Mouse (Mus musculus): ENCODE data around the gene Nutf2. TPM values are rescaled to one million over a fixed set of nuclear protein-coding genes. Genes with fewer than 3 reads are reported as not detected.

The Nutf2 gene
- polyA plus RNA-seq, 1 experiment, result 54.8 TPM

DNA sequence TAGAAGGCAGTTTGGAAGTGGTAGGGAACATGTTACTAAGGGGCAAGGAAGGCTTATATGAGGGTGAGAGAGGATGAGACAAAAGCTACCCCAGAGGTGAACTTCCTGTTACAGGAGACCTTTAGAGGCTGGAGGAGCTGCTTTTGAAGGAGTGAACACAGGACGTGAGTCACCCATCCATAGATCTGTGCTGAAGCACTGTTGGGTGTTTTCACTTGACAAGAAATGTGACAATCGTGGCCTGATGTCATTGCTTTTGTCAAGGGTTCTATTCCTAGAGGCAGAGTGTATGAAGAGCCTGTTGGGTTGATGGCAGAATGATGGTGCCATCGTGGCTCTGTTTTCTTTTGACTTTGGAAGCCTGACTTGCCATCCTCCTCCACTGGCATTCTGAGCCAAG, 59.0 kb downstream of the Nutf2 start:
- TF ChIP-seq POLR2A (IDR thresholded peaks at IDR 0.05; ENCODE audit: borderline replicate concordance, control insufficient read depth, low read depth, low read length) (no peak), CTCF (IDR thresholded peaks at IDR 0.05; ENCODE audit: control insufficient read depth, insufficient read depth, low read length) (no peak)
- WGBS, result 76% methylated on average over 3 of the region's 3 CpGs
- Histone ChIP-seq H3K27ac (ENCODE audit: control insufficient read depth, insufficient read depth, low read depth, low read length, poor library complexity) (no peak overlapping the region), H3K4me3 (replicated peaks; ENCODE audit: control insufficient read depth, low read depth, low read length) (no peak overlapping the region), H3K4me1 (ENCODE audit: control insufficient read depth, insufficient read depth, low read length) (no peaks in the 10 kb centered on the region; the same call in 1 of the 2 replicates)

DNA sequence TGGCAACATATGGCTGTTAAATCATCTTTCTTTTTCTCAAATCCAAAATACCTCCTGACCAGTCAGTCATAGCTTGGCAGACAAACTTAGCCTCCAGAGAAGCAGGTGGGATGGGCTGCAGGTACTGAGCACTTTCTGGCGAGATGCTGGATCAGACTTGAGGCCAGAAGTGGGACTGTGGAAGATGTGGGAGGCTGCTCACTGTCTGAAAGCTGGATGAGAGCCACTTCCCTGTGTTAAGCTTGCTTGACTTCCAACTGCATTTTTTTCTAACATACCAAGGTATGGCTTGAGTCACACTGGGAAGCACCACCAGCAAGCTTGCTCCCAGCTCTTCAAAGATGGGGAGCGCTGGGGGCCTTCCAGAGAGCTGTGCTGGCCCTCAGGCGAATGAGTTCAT, 64.7 kb downstream of the Nutf2 start:
- no peak overlapping the region for H3K27ac ChIP-seq (ENCODE audit: control insufficient read depth, insufficient read depth, low read depth, low read length, poor library complexity)
- no peaks in the 10 kb centered on the region for H3K4me1 ChIP-seq (ENCODE audit: control insufficient read depth, insufficient read depth, low read length)
- H3K4me3 ChIP-seq (replicated peaks; ENCODE audit: control insufficient read depth, low read depth, low read length), result no peak overlapping the region
- WGBS, result 84% methylated on average over 3 of the region's 3 CpGs
- no peak for TF ChIP-seq POLR2A (IDR thresholded peaks at IDR 0.05; ENCODE audit: borderline replicate concordance, control insufficient read depth, low read depth, low read length)

Other genes starting within 250 kb of the Nutf2 start
- 77.0 and 79.4 TPM in 2 replicates for gene Ctcf, start 224.0 kb upstream of the Nutf2 start, polyA plus RNA-seq (2011; ENCODE audit: insufficient read depth, insufficient read length, low replicate concordance, missing spikeins)
- gene Agrp, start 223.2 kb upstream of the Nutf2 start, polyA plus RNA-seq (2011; ENCODE audit: insufficient read depth, insufficient read length, low replicate concordance, missing spikeins), result not detected in 2 replicates
- gene Carmil2, start 174.3 kb upstream of the Nutf2 start, polyA plus RNA-seq (2011; ENCODE audit: insufficient read depth, insufficient read length, low replicate concordance, missing spikeins), result 21.2 and 42.6 TPM in 2 replicates
- 26.8 and 33.4 TPM in 2 replicates for gene Acd, start 159.5 kb upstream of the Nutf2 start, polyA plus RNA-seq (2011; ENCODE audit: insufficient read depth, insufficient read length, low replicate concordance, missing spikeins)
- gene Pard6a, start 159.4 kb upstream of the Nutf2 start, polyA plus RNA-seq (2011; ENCODE audit: insufficient read depth, insufficient read length, low replicate concordance, missing spikeins), result 5.3 and 6.4 TPM in 2 replicates
- not detected in 2 replicates for gene 4933405L10Rik, start 152.9 kb upstream of the Nutf2 start, polyA plus RNA-seq (2011; ENCODE audit: insufficient read depth, insufficient read length, low replicate concordance, missing spikeins)
- gene Enkd1, start 152.4 kb upstream of the Nutf2 start, polyA plus RNA-seq (2011; ENCODE audit: insufficient read depth, insufficient read length, low replicate concordance, missing spikeins), result 11.5 and 18.9 TPM in 2 replicates
- gene Gfod2, start 101.9 kb upstream of the Nutf2 start, polyA plus RNA-seq (2011; ENCODE audit: insufficient read depth, insufficient read length, low replicate concordance, missing spikeins), result 1.2 and 2.0 TPM in 2 replicates
- 90.8 and 98.0 TPM in 2 replicates for gene Ranbp10, start 33.2 kb upstream of the Nutf2 start, polyA plus RNA-seq (2011; ENCODE audit: insufficient read depth, insufficient read length, low replicate concordance, missing spikeins)
- 3.6 TPM in 1 of 2 replicates, not detected in the other for gene Tsnaxip1, start 32.8 kb upstream of the Nutf2 start, polyA plus RNA-seq (2011; ENCODE audit: insufficient read depth, insufficient read length, low replicate concordance, missing spikeins)
- gene Cenpt, start 7.3 kb upstream of the Nutf2 start, polyA plus RNA-seq (2011; ENCODE audit: insufficient read depth, insufficient read length, low replicate concordance, missing spikeins), result 30.3 and 73.2 TPM in 2 replicates
- 9.8 and 12.6 TPM in 2 replicates for gene Thap11, start 5.4 kb upstream of the Nutf2 start, polyA plus RNA-seq (2011; ENCODE audit: insufficient read depth, insufficient read length, low replicate concordance, missing spikeins)
- 18.9 and 44.1 TPM in 2 replicates for gene Edc4, start 20.3 kb downstream of the Nutf2 start, polyA plus RNA-seq (2011; ENCODE audit: insufficient read depth, insufficient read length, low replicate concordance, missing spikeins)
- gene Nrn1l, start 33.0 kb downstream of the Nutf2 start, polyA plus RNA-seq (2011; ENCODE audit: insufficient read depth, insufficient read length, low replicate concordance, missing spikeins), result 2.5 TPM in 1 of 2 replicates, not detected in the other
- 2.9 and 6.0 TPM in 2 replicates for gene Pskh1, start 39.9 kb downstream of the Nutf2 start, polyA plus RNA-seq (2011; ENCODE audit: insufficient read depth, insufficient read length, low replicate concordance, missing spikeins)
- not detected in 2 replicates for gene Ctrl, start 73.3 kb downstream of the Nutf2 start, polyA plus RNA-seq (2011; ENCODE audit: insufficient read depth, insufficient read length, low replicate concordance, missing spikeins)
- gene Psmb10, start 77.9 kb downstream of the Nutf2 start, polyA plus RNA-seq (2011; ENCODE audit: insufficient read depth, insufficient read length, low replicate concordance, missing spikeins), result 88.5 and 149 TPM in 2 replicates
- gene Lcat, start 82.8 kb downstream of the Nutf2 start, polyA plus RNA-seq (2011; ENCODE audit: insufficient read depth, insufficient read length, low replicate concordance, missing spikeins), result 4.6 and 15.5 TPM in 2 replicates
- 15.9 and 21.3 TPM in 2 replicates for gene Slc12a4, start 105.5 kb downstream of the Nutf2 start, polyA plus RNA-seq (2011; ENCODE audit: insufficient read depth, insufficient read length, low replicate concordance, missing spikeins)
- gene Dpep3, start 118.8 kb downstream of the Nutf2 start, polyA plus RNA-seq (2011; ENCODE audit: insufficient read depth, insufficient read length, low replicate concordance, missing spikeins), result not detected in 2 replicates
- 13.5 and 17.1 TPM in 2 replicates for gene Dus2, start 130.8 kb downstream of the Nutf2 start, polyA plus RNA-seq (2011; ENCODE audit: insufficient read depth, insufficient read length, low replicate concordance, missing spikeins)
- not detected in 2 replicates for gene Dpep2nb, start 145.4 kb downstream of the Nutf2 start, polyA plus RNA-seq (2011; ENCODE audit: insufficient read depth, insufficient read length, low replicate concordance, missing spikeins)
- gene Ddx28, start 151.3 kb downstream of the Nutf2 start, polyA plus RNA-seq (2011; ENCODE audit: insufficient read depth, insufficient read length, low replicate concordance, missing spikeins), result 4.0 and 6.0 TPM in 2 replicates
- 8.5 and 17.8 TPM in 2 replicates for gene Nfatc3, start 198.3 kb downstream of the Nutf2 start, polyA plus RNA-seq (2011; ENCODE audit: insufficient read depth, insufficient read length, low replicate concordance, missing spikeins)

All from bone marrow, adult 2 months (tissue).